Mouse (Mus musculus): ENCODE measurements around the gene Ypel2.

DNA sequence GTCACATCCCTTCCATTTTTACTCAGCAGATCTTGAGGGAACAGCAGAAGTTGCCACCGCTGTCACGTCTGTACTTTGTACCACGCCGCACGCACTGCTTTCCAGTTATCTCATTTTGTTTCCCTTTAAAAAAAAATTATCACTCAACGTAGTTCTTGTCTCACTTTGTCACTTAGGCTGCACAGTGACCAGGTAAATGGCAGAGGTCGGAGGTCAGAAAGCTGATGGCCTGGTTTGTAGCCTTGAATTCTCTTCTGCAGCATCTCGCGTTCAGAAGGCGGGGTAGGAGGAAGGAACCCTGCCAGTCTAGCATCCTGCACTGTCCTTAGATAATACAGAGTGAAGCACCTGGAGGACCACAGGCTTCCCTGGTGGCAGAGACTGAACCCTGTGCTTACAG, 29.8 kb downstream of the Ypel2 start:
- TF ChIP-seq POLR2A (IDR thresholded peaks at IDR 0.05; ENCODE audit: borderline replicate concordance, extremely low read depth, insufficient read depth, insufficient read length, poor library complexity, severe bottlenecking) (no peak), CTCF (IDR thresholded peaks at IDR 0.05; ENCODE audit: borderline replicate concordance, extremely low read depth, insufficient read depth, insufficient read length) (no peak)

Measured in brain, embryonic 14.5 days (tissue).